Mouse (Mus musculus) neutrophil, adult 59 days (primary cell): ENCODE measurements around the gene Lgals2. TPM values are rescaled to one million over a fixed set of nuclear protein-coding genes. Genes with fewer than 3 reads are reported as not detected.

Experiments
- total RNA-seq, 2 experiments: library from RNA; stranded (reverse); gene quantifications; 1 replicate in 1 of 2; 2 replicates in 1 of 2; pipeline ENCODE4 v1.2.4; 2023

Lgals2 gene
- not detected for total RNA-seq

GRCm38 (mm10) chr15:78855303-78855965 lies at the start of gene Lgals2:
Gene Lgals2 (minus strand): TSS chr15:78855529.

DNA sequence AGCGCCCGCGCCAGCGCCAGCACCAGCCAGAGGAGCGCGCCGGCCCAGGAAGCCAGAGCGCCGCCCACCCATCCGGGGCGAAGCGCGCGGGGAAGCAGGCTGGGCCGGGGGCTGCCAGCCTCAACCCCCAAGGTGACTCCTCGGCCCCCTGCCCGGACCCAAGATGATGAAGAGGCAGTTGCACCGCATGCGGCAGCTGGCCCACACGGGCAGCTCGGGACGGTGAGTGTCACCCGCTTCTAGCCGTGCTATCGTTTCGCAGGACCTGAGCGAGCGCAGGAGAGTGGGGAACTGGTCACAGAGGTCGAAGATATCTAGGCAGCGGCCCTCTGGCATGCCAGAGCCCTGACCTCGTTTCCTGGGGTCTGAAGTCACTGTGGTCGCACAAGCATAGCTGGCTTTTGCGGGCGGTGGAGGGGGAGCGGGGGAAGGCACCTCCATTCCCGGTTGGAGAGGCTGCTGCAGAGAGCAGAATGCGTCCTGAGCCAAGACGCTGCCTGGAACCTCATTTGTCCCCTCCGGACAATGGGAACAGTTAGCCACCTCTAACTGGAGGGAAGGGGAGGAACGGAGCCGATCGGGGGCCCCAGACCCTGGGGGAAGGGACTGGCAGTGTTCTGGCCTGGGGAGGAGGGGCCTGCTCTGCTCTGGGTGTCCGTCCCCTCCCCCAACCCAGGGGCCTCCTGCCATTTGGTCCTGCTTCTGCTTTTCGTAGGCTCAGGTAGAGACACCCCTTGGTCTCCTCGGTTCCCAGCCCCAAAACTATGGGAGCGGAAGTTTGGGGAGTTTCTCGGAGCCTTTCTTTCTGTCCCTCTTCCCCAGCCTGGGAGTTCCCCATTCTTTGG lies 44.6 kb upstream of the Lgals2 start, which contains the start of gene Sh3bp1:
Gene Sh3bp1 (plus strand): TSS at position 29 of the 845 bp plus-strand sequence.

GRCm38 (mm10) chr15:78899409-78899739 lies 44.0 kb upstream of the Lgals2 start, which contains the start of gene Gm49510:
Gene Gm49510 (plus strand): TSS chr15:78899667.

DNA sequence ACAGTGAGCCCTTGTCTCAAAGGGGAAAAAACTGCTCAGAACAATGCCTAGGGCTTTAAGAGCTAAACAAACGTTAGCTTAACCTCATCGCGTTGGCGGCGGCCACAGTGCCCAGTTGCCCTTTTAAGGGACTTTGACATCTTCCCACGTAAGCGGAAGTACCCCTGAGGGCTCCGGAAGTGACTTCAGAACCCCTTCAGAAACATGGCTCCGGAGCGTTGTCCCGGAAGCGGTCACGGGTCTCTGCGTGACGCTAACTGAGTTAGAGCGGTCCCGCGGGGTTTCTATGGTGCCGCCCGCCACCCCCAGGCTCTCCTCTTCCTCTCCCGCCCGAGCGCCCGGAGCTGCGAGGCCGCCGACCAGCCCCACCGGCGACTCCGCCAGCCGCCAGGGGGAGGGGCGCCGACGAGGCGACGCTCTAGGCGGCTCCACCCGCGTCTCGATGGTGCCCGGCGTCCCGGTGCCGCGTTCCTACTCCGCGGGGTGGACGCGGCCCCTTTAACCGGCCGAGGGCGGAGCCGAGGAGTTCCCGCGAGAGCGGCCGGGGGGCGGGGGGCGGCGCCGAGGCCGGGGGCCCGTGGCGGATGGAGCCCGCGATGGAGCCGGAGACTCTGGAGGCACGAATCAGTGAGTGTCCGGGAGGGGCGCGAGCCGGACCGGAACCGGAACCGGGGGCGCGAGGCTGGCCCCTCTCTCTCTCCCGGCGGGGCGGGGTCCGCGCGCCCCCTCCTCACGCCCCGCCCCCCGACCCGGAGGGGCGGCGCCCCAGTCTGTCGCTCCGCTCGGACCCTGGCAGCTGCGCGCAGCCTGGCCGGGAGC lies 21.9 kb upstream of the Lgals2 start, which contains the start of gene Gga1:
Gene Gga1 (plus strand): TSS at position 200 of the 819 bp plus-strand sequence.

DNA sequence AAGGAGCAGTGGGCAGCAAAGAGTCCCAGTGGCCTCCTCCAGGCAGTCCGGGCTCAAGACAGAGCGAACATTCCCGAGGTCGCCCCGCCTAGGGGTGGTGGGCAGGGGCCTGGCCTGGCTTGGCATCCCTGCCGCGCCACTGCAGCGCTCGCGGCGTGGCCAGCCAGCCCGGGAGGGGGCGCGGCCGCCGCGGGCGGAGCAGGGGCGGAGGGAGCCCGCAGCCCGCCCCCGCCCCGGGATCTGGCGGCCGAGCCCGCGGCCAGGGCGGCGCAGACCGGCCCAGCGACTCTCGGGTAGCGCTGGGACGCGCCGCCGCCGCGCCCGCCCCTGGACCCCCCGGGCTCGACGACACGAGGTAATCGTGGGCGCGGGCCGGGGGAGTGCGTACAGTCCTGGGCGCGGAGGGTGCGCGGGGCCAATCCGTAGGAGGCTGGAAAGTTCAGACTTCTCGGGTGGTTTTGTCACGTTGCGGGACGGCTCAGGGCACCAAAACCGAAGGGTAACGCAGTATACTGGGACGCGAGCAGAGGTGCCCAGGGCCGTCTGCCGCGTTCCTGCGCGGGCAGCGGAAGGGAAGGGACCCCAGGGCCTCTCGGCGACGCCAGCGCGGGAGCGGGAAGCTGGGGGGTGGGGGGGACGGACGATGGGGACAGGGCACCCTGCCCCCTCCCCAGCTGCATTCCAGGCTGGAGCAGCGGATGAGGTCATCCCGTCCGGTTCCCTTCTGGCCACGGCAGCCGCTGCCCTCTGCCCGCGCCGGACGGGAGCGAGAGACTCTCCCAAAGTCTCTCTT lies 12.8 kb downstream of the Lgals2 start, which contains the start of gene Cdc42ep1:
Gene Cdc42ep1 (plus strand): TSS at position 254 of the 793 bp plus-strand sequence.

DNA sequence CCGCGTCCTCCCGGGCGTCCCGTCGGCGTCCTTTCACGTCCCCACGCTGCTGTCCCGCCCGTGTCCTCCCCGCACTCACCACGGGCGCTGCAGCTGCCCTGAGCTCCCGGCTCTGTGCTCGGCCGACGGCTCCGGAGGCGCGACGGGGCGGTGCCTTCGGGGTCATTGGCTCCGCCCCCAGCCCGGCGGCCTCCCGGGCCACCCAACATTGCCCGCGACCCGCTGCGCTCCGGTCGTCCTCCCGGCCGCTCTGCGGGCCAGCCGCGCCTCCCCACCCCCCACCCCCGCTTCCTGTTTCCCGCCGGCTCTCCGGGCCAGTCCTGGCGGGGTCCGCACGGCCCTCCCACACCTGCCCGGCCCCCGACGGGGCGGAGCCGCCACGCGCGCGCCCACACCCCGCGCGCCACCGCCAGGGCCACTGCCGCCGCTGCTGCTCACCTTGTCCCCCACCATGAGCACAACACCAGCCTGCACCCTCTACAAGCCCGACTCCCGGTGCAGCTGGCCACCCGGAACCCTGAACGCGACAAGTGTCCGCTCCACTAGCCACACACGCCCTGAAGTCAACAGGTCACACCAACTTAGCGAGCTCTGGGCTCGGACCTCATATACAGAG lies 52.4 kb downstream of the Lgals2 start, which contains the start of gene Card10:
Gene Card10 (minus strand): TSS at position 267 of the 616 bp plus-strand sequence.

Other genes with a start within 250 kb of the Lgals2 start
- gene Elfn2, start 136.8 kb downstream of the Lgals2 start, total RNA-seq: under 1 TPM; 0.09 to 0.40 TPM
- 10 to 100 TPM; 13.8 to 19.1 TPM for gene Mfng, start 82.1 kb downstream of the Lgals2 start, total RNA-seq
- 10 to 100 TPM; 32.0 to 40.8 TPM for gene Card10, start 52.5 kb downstream of the Lgals2 start, total RNA-seq
- gene Cdc42ep1, start 12.9 kb downstream of the Lgals2 start, total RNA-seq: under 1 TPM in 1 of 2 experiments, not detected in 1; 0.20 TPM
- 10 to 100 TPM; 72.9 to 82.0 TPM for gene Gga1, start 21.7 kb upstream of the Lgals2 start, total RNA-seq
- not detected for gene Gm49510, start 44.1 kb upstream of the Lgals2 start, total RNA-seq
- gene Sh3bp1, start 44.2 kb upstream of the Lgals2 start, total RNA-seq: 10 to 100 TPM; 78.9 to 85.5 TPM
- gene Pdxp, start 58.4 kb upstream of the Lgals2 start, total RNA-seq: 1 to 10 TPM; 1.8 TPM
- 100 to 1,000 TPM; 190 to 293 TPM for gene Lgals1, start 71.2 kb upstream of the Lgals2 start, total RNA-seq
- 10 to 100 TPM; 16.7 to 22.5 TPM for gene Nol12, start 79.4 kb upstream of the Lgals2 start, total RNA-seq
- gene Triobp, start 92.2 kb upstream of the Lgals2 start, total RNA-seq: 100 to 1,000 TPM; 163 to 195 TPM
- gene H1f0, start 172.9 kb upstream of the Lgals2 start, total RNA-seq: 10 to 100 TPM; 20.2 to 25.9 TPM
- gene Galr3, start 186.4 kb upstream of the Lgals2 start, total RNA-seq: not detected
- gene Ankrd54, start 207.4 kb upstream of the Lgals2 start, total RNA-seq: 10 to 100 TPM; 17.2 to 18.7 TPM
- 10 to 100 TPM; 60.8 to 68.5 TPM for gene Eif3l, start 219.7 kb upstream of the Lgals2 start, total RNA-seq